Mouse (Mus musculus): ENCODE data around the gene Fscn1.

DNA sequence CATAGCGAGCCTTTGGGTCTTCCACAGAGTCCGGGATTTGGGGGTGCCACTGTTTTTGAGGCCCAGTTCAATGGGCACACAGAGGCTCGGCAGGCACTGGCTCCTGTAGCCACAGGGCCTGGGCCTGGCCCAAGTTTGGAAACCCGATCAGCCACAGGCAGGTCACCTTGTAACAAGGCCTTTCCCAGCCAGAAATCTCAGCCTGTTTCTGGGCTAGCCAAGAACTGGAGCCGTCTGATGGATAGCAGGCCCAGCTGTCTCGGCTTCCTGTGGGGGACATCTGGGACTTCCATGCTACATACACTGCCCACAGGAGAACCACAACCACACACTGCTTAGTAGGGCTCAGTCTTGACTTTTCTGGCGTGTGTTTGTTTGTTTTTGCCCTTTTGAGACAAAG is 43.5 kb upstream of the Fscn1 start:
- TF ChIP-seq CTCF (IDR thresholded peaks at IDR 0.05; ENCODE audit: control insufficient read depth, insufficient read depth, insufficient replicate concordance, low read depth, low read length) (no peak), POLR2A (IDR thresholded peaks at IDR 0.05; ENCODE audit: control insufficient read depth, low read depth, low read length) (no peak)
